Mouse (Mus musculus): ENCODE measurements around the gene Eif5b.

Eif5b gene

DNA sequence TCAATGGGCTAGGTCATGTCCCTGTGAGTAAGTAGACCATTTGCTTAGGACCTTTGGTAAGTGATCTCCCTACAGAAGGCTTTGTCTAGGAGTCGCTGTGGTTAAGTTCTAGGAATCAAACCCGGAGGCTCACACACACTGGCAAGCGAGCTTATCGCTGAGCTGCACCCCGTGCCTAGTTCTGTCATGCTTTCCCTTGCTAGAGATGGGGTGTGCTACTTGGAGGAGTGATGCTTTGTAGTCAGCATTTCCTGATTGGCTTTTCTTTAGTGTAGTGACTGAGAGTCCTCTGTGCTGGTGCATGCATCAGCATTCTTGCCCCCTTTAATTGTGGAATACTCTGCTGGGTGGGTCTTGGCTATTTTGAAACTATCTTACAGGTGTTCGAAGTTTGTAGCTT lies 13.8 kb downstream of the Eif5b start:
- no peak for DNase-seq

DNA sequence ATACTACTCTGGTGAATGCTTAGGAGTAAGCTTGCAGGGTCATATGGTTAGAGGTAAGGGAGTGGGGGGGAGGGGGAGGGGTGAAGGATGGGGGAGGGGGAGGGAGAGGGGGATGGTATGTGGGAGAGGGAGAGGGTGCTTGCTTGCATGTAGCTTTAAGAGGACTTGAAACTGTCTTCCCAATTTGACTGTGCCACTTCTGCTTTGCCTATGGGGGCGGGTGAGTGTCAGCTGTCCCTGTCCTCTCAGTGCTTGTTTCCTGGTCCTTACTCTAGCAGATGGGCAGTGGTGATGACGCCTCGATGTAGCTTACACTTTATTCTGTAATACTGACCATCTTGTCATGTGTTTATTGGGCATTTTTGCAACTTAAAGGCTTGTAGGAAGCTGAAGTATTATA lies 14.3 kb downstream of the Eif5b start:
- DNase-seq: no peak

GRCm38 (mm10) chr1:38012509-38012908 lies 14.7 kb downstream of the Eif5b start:
- no peak for DNase-seq

- no peak for DNase-seq
Observed at GRCm38 (mm10) chr1:38014551-38015203, 16.9 kb downstream of the Eif5b start.

DNA sequence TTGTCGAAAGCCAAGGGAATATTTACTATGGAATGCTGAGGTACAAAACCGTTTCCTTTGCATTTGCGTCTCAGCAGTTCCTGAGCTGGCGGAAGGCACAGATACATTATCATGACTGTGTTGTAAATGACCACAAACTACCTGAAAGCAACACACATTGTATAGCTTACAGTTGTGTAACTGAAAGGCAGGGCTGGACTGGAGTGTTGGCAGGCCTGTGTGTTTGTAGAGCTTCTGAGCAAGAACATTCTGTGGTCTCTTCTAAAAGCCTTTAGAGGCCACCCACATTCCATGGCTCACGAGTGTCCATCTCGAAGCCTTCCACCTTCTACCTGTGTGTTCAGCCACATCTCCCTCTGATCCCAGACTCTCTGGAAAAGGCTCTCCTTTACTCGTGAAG lies 29.5 kb downstream of the Eif5b start:
- no peak for DNase-seq

DNA sequence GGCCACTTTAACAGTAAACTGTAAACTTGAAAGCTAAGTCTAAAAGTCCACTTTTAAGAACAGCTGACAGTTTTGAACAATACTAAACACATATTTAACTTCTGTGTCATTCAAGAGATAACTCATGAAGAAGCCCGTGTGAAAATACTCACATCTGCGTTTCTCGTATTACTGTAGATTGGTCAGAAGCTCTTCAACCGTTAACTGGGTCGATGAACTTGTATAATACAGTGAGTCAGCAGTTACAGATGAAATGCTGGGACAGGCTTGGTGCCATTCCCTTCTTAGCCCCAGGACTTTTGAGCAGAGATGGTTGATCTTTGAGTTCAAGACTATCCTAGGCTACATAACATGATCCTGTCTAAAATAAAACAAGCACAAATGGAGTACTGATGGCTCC lies 33.6 kb downstream of the Eif5b start:
- DNase-seq: no peak

- no peak for DNase-seq
Observed at GRCm38 (mm10) chr1:38035521-38035920, 37.7 kb downstream of the Eif5b start.

DNA sequence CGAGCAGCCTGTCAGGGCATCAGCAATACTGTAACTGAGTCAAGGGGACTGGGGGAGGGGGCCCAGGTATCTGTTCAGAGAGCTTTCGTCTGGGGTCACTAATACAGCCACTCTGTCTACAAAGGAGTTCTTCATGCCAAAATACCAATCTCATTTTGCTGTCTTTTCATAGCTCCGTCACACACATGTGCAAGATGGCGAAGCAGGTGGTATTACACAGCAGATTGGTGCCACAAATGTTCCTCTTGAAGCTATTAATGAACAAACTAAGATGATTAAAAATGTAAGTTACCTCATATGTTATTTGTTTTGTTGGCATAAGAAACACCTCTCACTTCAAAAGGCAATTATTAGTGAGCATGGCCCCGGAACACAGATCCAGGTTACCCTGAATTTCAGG lies 39.6 kb downstream of the Eif5b start:
- no peak for DNase-seq

GRCm38 (mm10) chr1:38038898-38039297 lies 41.1 kb downstream of the Eif5b start:
- no peak for DNase-seq

DNA sequence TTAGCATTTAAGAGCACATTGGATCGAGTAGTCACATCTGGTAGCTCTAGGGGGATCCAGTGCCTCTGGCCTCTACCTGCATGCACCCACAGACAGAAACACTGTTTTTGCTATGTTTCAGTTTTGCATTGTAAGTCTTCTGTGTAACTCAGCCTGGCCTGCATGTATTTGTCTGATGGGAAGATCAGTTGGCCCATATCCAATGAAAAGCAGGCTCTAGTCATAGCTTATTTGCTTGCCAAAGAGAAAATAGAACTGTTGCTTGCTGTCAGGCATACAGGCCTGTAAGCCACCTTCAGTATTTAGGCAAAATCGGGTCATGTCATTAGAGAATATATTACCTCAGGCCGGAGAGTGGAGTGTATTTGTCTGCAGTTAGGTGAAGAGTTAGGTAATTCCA lies 50.3 kb downstream of the Eif5b start:
- DNase-seq: no peak

GRCm38 (mm10) chr1:38049562-38049961 lies 51.8 kb downstream of the Eif5b start:
- no peak for DNase-seq

- no peak for DNase-seq
Observed at GRCm38 (mm10) chr1:38055176-38055575, 57.4 kb downstream of the Eif5b start.

DNA sequence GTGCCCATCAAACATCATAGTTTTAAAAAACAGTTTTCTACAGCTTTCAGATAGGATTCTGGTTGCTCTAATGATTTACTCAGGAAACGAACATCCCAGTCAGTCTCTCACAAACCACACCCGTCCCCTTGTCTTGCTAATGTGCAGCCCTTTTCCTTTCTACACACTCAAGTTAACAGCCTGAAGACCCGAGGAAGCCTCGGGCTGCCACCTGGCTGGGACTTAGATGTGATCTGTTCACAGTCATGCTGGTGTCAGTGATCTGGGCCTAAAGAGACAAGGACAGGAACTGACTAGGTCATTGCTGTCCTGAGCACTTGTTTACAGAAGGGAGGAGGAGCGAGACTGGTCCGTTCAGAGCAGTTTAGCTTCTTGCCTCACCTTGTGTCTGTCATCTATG lies 60.6 kb downstream of the Eif5b start:
- no peak for DNase-seq

DNA sequence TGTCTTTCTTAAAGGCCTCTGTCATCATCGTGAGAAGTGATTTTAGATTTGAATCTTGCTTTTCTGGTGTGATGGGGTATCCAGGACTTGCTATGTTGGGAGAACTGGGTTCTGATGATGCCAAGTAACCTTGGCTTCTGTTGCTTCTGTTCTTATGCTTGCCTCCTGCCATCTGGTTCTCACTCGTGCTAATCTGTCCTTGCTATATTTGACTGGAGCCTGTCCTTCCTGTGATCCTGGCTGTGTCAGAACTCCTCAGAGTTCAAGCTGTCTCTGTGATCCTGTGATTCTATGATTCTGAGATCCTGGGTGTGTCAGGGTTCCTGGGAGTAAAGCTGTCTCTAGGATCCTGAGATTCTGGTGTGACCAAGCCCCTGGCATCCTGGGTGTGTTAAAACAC lies 64.3 kb downstream of the Eif5b start:
- DNase-seq: peak in 1 of 2 experiments; percentile 26

DNA sequence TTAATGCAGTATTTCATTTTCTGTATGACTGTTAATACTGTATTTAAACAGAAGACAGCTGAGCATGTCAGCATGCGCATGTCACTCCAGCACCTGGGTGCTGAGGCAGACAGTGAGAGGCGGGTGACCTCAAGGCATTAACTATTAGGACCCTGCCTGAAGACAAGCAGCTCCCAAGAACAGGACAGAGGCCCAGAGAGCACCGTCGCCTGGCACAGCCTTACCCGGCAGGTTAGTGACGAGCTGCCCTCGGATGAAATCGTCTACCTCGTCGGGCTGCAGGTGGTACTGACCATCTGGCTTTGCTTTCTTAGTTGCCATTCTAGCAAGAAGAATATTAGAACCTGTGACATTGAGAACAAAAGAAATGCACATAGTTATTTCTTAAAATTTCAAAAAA lies 69.5 kb downstream of the Eif5b start:
- DNase-seq: peak; percentile 15 to 42

- no peak for DNase-seq
Observed at GRCm38 (mm10) chr1:38071326-38071725, 73.5 kb downstream of the Eif5b start.

- no peak for DNase-seq
Observed at GRCm38 (mm10) chr1:38081316-38081715, 83.5 kb downstream of the Eif5b start.

- no peak for DNase-seq
Observed at GRCm38 (mm10) chr1:38103214-38103613, 105.4 kb downstream of the Eif5b start.

DNA sequence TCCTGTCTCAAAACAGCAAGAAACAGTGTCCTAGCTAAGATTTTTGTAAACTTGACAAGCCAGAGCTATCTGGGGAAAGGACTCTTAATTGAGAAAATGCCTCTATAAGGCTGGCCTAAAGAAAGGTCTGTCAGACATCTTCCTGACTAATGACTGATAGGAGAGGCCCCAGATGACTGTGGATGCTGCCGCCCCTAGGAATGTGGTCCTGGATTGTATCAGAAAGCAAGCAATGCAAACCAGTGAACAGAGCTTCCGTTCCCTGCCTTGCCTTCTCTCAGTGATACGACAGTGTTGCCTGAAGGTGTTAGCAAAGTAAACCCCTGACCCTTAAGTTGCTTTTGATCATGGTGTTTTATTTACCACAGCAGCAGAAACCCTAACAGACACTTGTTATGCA lies 106.0 kb downstream of the Eif5b start:
- DNase-seq: no peak

Measured in cerebellum, postnatal 14 days (tissue).